Mouse (Mus musculus) gonadal fat pad, adult 2 months (tissue): ENCODE measurements at regions not wholly inside any gene's neighbourhood (a gene's known extent, or its start where the extent isn't known, plus 50 kb on each side); places are given as distances from the start of the nearest gene placed in this dataset.
A peak's percentile ranks its signal among the peaks of the same experiment; 100 is the strongest.

Experiments
- DNase-seq: peaks from one replicate; pipeline ENCODE4 v3.0.0-alpha.2; 2012; ENCODE audit warnings: low read depth

GRCm38 (mm10) chr8:26287665-26288064 lies 168.3 kb downstream of the Gm45692 start:
- DNase-seq, result no peak

GRCm38 (mm10) chr8:26288163-26288562 lies 168.8 kb downstream of the Gm45692 start:
- DNase-seq, result no peak

- no peak for DNase-seq
Measured at GRCm38 (mm10) chr8:26298066-26298804, 178.9 kb downstream of the Gm45692 start.

GRCm38 (mm10) chr8:26300246-26300645 lies 180.9 kb downstream of the Gm45692 start:
- DNase-seq, result no peak

- DNase-seq, result no peak
Measured at GRCm38 (mm10) chr8:26301961-26302360, 182.6 kb downstream of the Gm45692 start.

DNA sequence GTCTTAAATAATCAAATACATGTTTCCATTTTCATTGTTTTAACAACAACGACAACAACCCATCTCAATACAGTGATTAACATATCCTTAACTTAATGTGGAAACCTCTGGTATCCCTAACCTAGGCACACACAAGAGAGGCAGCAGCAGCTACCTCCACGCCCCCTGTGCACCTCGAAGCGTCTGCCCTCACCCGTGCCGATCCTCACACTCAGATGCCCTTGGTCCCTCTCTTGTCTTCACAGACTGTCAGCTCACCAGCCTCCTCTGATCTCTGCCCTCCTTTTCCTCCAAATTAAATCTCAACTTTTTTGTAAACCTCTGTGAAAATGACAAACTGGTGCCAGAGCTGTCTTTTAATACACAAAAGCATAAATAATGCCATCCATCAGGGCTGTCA lies 185.2 kb downstream of the Gm45692 start:
- no peak for DNase-seq

DNA sequence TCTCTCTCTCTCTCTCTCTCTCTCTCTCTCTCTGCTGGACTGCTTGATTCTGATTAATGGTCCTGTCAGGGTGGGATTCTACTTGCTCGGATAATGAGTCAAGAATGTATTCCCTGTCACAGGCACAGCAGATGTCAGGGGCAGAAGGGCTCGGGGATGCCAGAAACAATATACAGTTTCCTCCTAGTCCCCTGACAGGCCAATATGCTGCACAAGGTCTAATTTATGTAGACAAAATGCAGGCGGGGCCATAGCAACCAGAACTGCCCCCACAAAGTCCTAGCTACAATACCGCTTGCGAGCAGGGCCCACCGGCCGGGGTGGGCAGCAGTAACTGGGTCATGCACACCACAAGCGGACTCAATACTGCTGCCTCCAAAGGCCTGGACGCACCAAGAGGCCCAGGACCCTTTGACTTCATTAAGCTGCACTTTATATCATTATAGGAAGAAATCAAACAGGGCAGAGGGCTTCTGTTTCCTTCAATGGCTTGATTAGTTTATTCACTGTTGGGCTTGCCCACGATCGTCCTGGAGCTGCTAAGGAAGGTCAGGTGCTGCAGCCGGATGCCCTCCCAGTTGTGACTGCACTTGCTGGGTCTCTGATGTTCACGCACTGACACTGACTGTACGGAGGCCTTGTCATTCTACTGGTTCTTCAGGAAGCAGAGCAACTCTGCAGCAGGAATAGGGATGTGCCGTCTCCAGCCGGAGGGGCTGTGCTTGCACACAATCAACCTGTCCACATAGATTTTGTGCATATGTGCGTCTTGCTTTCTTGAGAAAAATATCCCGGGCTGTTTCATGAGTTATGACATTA lies 185.9 kb downstream of the Gm45692 start:
- DNase-seq, result no peak

GRCm38 (mm10) chr8:26308121-26308641 lies 188.8 kb downstream of the Gm45692 start:
- DNase-seq, result no peak

GRCm38 (mm10) chr8:26309764-26310163 lies 190.4 kb downstream of the Gm45692 start:
- DNase-seq, result no peak

DNA sequence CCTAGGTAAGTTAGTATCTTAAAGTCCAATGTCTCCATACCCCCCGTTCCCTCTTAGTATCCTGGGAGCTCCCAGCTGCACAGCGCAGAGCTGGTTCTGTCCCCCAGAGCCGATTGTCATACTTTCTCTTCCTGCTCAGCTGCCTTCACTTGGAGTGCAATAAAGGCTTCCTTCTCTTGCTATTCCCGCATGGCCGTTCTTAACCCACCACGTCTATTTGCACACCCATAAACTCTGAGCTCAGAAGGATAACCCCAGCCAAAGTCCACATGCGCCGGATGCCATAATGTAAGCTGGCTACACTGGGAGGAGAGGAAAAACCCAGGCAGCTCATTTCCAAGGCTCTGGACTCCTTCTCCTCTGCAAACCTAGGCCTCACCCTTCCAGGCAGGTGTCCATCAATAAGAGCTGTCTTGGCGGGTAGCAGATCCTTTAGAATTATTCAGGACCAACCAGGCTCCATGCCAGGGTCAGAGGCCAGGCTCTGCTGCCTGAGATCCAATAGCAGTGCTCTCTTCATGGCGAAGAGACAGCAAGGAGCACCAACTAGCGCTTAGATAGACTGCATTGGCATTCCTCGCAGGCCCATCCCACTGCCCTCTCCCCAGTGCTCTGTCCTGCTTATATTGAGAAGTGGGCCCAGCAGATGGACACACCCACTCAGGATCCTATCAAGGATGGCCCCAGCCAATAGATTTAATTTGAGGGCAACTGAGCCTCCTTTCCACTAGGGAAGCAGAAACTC lies 204.4 kb downstream of the Gm45692 start:
- no peak for DNase-seq

DNA sequence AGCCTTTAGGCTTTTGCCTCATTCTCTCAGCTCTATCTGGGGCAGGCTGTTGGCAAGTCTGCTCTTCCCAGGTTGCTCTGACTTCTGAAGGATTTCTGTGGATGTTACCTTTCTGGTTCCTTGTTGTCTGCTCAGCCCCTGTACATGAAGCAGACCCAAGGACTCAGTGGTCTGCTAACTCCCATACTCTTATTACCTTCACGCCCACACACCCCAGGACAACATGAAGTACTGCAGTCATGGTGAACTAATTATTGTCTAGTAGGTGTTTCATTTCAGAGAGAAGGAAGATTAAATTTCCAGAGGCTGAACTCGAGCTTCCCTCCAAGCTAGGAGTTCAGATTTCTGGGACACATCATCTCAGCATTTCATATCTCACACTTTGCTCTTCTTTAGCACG lies 205.3 kb downstream of the Gm45692 start:
- no peak for DNase-seq

GRCm38 (mm10) chr8:26329813-26330212 lies 210.5 kb downstream of the Gm45692 start:
- no peak for DNase-seq

DNA sequence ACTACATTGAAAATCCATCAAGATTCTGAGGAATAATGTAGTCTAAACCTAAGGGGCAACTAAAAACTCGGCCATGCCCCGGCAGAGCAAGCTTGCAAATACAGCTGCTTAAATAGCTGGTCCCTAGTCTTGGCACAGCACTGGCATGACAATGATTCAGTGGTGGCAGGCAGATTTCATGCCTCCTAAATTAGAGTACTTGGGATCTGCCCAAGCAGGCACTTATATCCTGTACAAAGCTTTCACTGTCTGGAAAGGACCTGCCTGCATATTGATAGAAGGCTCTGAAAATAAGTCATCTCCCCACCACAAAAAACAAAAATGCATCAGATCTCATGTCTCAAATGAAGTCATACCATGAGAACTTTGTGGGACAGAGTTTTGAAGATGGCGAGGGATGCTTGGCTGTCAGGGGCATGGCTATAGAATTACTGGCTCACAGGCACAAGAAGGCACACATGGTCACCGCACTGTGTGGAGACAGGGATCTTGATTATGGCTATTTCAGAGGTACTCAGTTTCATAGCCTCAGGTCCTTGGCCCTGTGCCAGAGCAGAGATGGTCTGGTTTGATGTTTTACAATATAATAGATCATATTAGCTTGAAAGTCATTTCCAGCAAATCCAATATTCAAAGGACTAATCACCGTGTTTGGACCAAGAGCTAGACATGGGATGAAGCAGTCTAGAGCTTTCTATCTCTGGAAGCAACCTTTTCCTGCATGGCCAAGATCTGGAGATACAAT lies 217.7 kb downstream of the Gm45692 start:
- no peak for DNase-seq

GRCm38 (mm10) chr8:26345078-26345477 lies 225.7 kb downstream of the Gm45692 start:
- DNase-seq, result no peak

- DNase-seq, result no peak
Measured at GRCm38 (mm10) chr8:26349231-26349630, 229.9 kb downstream of the Gm45692 start.

- DNase-seq, result no peak
Measured at GRCm38 (mm10) chr8:26349854-26350253, 230.5 kb downstream of the Gm45692 start.

DNA sequence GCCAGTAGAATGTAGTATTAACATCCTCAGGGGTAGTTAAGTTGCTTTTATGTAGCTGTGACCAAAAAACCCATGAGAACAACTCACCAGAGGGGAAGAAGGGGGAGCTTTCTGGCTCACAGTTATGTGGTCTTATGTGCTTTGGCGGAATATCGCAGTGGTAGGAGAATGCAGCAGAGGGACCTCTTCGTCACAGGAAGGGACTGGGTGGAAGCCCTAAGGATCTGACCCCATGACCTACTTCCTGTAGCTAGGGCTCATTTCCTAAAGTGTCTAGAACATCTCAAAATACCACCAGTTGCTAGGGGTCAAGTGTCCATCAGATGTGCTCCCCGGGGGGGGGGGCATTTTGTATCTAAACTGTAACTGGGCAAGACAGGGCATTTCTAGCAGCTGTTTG lies 231.3 kb downstream of the Gm45692 start:
- no peak for DNase-seq

DNA sequence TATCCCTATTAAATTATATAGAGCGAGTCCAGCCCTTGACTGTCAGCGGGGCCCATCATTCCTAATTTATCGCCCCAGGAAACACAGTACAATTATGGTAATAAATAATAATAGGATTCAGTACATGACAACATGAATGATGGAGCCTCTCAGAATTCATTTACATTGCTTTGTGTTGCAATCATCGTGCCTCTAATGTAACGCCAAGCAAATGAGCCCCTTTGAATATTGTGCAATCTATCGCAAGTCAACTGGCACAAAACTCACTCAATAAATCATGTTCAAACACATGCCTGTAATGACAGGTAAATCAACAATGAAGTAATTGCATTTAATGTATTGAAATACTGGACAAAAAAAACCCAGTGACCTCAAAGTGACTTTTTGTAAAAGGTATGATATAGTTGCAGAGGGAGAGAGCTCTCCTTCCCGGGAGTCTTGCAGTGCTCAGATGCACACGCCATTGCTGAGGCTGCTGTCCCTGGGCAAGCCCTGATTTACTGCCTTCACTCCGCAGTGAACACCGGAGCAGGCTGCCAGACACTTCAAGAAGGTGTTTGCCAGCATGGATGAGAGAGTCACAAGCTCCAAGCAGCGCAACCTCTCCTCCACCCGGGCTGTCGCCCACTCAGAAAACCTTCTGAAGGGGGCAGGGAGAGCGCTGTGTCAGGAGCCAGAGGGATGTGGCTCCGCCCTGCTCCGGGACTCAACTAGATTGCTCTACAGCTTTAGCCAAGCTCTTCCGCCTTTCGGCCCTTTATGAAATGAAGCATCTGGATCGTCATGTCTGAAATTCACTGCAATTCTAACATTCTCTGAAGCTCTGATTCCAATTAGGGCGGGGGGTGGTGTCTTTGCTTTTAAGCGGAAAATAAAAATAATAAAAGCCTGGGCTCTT lies 232.6 kb downstream of the Gm45692 start:
- peak; percentile 66 for DNase-seq

- DNase-seq, result no peak
Measured at GRCm38 (mm10) chr8:26352541-26353010, 233.2 kb downstream of the Gm45692 start.

DNA sequence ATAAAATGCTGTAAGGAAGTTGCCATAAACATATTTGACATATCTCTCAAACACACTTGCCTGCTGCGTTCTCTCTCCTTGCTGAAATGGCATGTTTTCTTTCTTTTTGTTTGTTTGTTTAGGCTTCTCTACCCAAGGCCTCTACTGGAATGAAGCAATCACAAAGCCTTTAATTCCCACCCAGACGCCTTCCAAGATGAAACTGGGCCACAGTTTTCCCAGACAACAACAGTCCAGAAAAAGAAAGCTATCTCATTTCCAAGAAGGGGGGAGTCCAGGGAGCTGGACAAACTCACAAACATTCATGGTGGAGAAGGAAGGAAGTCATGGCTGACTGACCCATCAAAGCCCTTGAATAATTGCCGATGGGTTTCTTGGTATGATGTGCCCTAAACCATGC lies 234.1 kb downstream of the Gm45692 start:
- DNase-seq, result no peak
